Mouse (Mus musculus) liver, embryonic 16.5 days (tissue): ENCODE measurements around the gene Btg1-ps2. TPM values are rescaled to one million over a fixed set of nuclear protein-coding genes. Genes with fewer than 3 reads are reported as not detected.

ENCODE experiments used
- polyA plus RNA-seq: library from polyadenylated mRNA; unstranded; fragments of >200 nt; fragmentation: Nextera tagmentation; extraction: Ambion mirVana; gene quantifications from 2 replicates; pipeline ENCODE4 v1.2.1, GENCODE M21; 2015

The Btg1-ps2 gene
- polyA plus RNA-seq, 1 experiment from 2014 or later: not detected

Other genes with a start within 250 kb of the Btg1-ps2 start
- 0.70 and 1.6 TPM in 2 replicates for gene Rhox5, start 238.3 kb downstream of the Btg1-ps2 start, polyA plus RNA-seq
- not detected in 2 replicates for gene Rhox6, start 216.2 kb downstream of the Btg1-ps2 start, polyA plus RNA-seq
- not detected in 2 replicates for gene Rhox7a, start 211.4 kb downstream of the Btg1-ps2 start, polyA plus RNA-seq
- not detected in 2 replicates for gene Rhox8, start 164.2 kb downstream of the Btg1-ps2 start, polyA plus RNA-seq
- gene Rhox7b, start 145.9 kb downstream of the Btg1-ps2 start, polyA plus RNA-seq: not detected in 2 replicates
- not detected in 2 replicates for gene Rhox9, start 141.3 kb downstream of the Btg1-ps2 start, polyA plus RNA-seq
- not detected in 2 replicates for gene Btg1-ps1, start 24.3 kb downstream of the Btg1-ps2 start, polyA plus RNA-seq
- gene Rhox10, start 23.4 kb upstream of the Btg1-ps2 start, polyA plus RNA-seq: not detected in 2 replicates
- not detected in 2 replicates for gene Rhox11, start 42.0 kb upstream of the Btg1-ps2 start, polyA plus RNA-seq
- gene Rhox12, start 67.8 kb upstream of the Btg1-ps2 start, polyA plus RNA-seq: not detected in 2 replicates
- gene Rhox13, start 78.1 kb upstream of the Btg1-ps2 start, polyA plus RNA-seq: not detected in 2 replicates
- 0.79 and 0.98 TPM in 2 replicates for gene Zbtb33, start 146.7 kb upstream of the Btg1-ps2 start, polyA plus RNA-seq
- gene Tmem255a, start 209.3 kb upstream of the Btg1-ps2 start, polyA plus RNA-seq: 2.0 and 2.3 TPM in 2 replicates